Mouse (Mus musculus) stomach, embryonic 14.5 days (tissue): Measurements from ENCODE around the gene Muc13. TPM values are rescaled to one million over a fixed set of nuclear protein-coding genes. Genes with fewer than 3 reads are reported as not detected.

Experiments
- ATAC-seq: fragments of 200-750 bp; cut with Nextera tagmentation; 2 replicates; pipeline ENCODE4 v1.8.0; 2017; ENCODE audit warnings: low read depth, moderate TSS enrichment; ENCODE audit not compliant: insufficient number of reproducible peaks, insufficient read depth, low FRiP score
- H3K27ac ChIP-seq: fragments of 300-500 bp; sonication (generic); 2 replicates; pipeline ENCODE4 v1.5.1; 2014; ENCODE audit warnings: mild to moderate bottlenecking, low read length, moderate library complexity, mixed read lengths
- H3K27me3 ChIP-seq: fragments of 300-500 bp; sonication (generic); 2 replicates; pipeline ENCODE4 v1.6.1; 2014; ENCODE audit warnings: low read length, control low read depth, mixed read lengths; ENCODE audit not compliant: control insufficient read depth, insufficient read depth
- H3K36me3 ChIP-seq: fragments of 300-500 bp; sonication (generic); 2 replicates; pipeline ENCODE4 v1.6.1; 2014; ENCODE audit warnings: mild to moderate bottlenecking, control low read depth, low read length, moderate library complexity, mixed read lengths; ENCODE audit not compliant: control insufficient read depth, insufficient read depth
- H3K4me1 ChIP-seq: fragments of 300-500 bp; sonication (generic); 2 replicates; pipeline ENCODE4 v1.6.1; 2014; ENCODE audit warnings: low read length, control low read depth, mixed read lengths; ENCODE audit not compliant: control insufficient read depth, insufficient read depth
- H3K4me2 ChIP-seq: fragments of 300-500 bp; sonication (generic); replicated peaks from 2 replicates; pipeline ENCODE4 v1.6.1; 2014; ENCODE audit warnings: low read depth, low read length, control low read depth
- H3K4me3 ChIP-seq: fragments of 300-500 bp; sonication (generic); 2 replicates; pipeline ENCODE4 v1.5.1; 2014; ENCODE audit warnings: low read depth, low read length, control low read depth
- H3K9ac ChIP-seq: fragments of 300-500 bp; sonication (generic); replicated peaks from 2 replicates; pipeline ENCODE4 v1.6.1; 2014; ENCODE audit warnings: low read depth, mild to moderate bottlenecking, control low read depth, low read length, moderate library complexity, mixed read lengths
- H3K9me3 ChIP-seq: fragments of 300-500 bp; sonication (generic); 2 replicates; pipeline ENCODE4 v1.6.1; 2016; ENCODE audit warnings: low read depth, low read length, control low read depth; ENCODE audit not compliant: control insufficient read depth
- WGBS: fragments of 180-500 bp; shearing (Covaris S2); extraction: QIAGEN DNeasy Blood & Tissue Kit; methylation state at CpG from one replicate; pipeline ENCODE4 v1.1.7; 2014; 5-methylcytosine and 5-hydroxymethylcytosine counted together
- polyA plus RNA-seq: library from polyadenylated mRNA; unstranded; fragments of >200 nt; fragmentation: Nextera tagmentation; extraction: Ambion mirVana; gene quantifications from 2 replicates; pipeline ENCODE4 v1.2.1, GENCODE M21; 2014

The Muc13 gene
- polyA plus RNA-seq, 1 experiment from 2014 or later, result 0.56 TPM

DNA sequence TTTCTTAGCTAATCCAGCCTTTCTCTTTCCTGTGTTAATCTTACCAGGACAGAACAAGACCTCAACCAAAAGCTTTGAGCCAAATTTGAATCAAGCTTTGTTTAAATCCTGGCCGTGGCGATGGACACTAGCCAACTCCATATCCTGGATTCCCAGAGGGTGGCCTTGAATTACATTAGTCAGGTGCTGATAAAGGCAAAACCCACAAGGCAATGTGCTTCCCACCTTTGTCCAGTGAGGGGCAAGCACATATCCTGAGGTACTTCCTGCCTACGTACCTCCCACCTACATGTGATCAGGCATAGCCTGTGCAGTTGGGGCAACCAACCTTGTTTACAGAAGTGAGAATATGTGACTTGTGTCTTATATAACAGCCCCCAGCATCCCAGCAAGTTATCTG is 18.9 kb upstream of the Muc13 start:
- Histone ChIP-seq H3K9ac (no peak overlapping the region), H3K27me3 (no peaks in the 10 kb centered on the region), H3K9me3 (no peaks in the 10 kb centered on the region), H3K4me3 (no peak overlapping the region), H3K27ac (no peak overlapping the region), H3K4me1 (no peaks in the 10 kb centered on the region; the same call in 1 of the 2 replicates), H3K4me2 (no peak overlapping the region), H3K36me3 (no peaks in the 10 kb centered on the region)
- ATAC-seq, result no peak
- WGBS, result 58% methylated on average over 3 of the region's 3 CpGs

DNA sequence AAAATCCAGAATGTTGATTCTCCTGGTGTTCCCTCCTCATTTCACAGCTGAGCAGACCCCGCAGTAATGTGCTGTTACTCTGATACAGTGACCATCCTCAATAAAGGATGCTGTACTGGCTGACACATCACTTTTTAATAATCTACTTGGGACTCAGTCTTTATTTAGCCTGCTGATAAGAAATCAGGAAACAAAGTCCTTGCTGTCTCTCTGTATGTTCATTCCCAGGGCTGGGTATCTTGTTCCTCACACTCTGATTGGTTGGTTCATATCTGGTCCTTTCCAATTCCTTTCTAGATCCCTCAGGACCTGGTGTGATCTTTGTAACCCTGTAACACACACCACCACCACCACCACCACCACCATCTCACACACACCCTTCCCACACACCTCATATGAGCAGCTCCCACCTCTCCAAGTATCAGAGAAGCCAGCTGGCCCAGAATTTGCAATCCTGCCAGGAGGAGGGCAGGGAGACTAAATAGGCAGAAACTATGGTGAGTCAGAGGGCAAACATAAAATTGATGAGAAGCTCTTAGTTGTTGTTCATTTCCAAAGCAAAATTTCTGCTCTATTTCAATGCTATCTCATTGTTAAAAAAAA is 18.0 kb upstream of the Muc13 start:
- no peaks in the 10 kb centered on the region for H3K9me3 ChIP-seq
- no peak for ATAC-seq
- WGBS, result 94% methylated on average over 1 of the region's 1 CpGs
- H3K9ac ChIP-seq, result no peak overlapping the region
- no peaks in the 10 kb centered on the region for H3K36me3 ChIP-seq
- no peaks in the 10 kb centered on the region for H3K27me3 ChIP-seq
- no peaks in the 10 kb centered on the region; the same call in 1 of the 2 replicates for H3K4me1 ChIP-seq
- H3K4me2 ChIP-seq, result no peak overlapping the region
- H3K4me3 ChIP-seq, result no peak overlapping the region
- no peak overlapping the region for H3K27ac ChIP-seq

GRCm38 (mm10) chr16:33776766-33777529 is 16.9 kb upstream of the Muc13 start:
- 71% methylated on average over 7 of the region's 7 CpGs for WGBS

GRCm38 (mm10) chr16:33777607-33778006 is 16.2 kb upstream of the Muc13 start:
- Histone ChIP-seq H3K36me3 (no peaks in the 10 kb centered on the region), H3K4me3 (no peak overlapping the region), H3K27ac (no peak overlapping the region), H3K4me2 (no peak overlapping the region), H3K27me3 (no peaks in the 10 kb centered on the region), H3K9me3 (no peaks in the 10 kb centered on the region), H3K9ac (no peak overlapping the region), H3K4me1 (peaks cover 3% of the 10 kb centered on the region; the same call in 1 of the 2 replicates)
- WGBS, result 88% methylated on average over 6 of the region's 6 CpGs
- no peak for ATAC-seq

More at GRCm38 (mm10) chr16:33776766-33777529, 16.9 kb upstream of the Muc13 start:
- no peak overlapping the region for H3K9ac ChIP-seq
- peaks cover 2% of the 10 kb centered on the region; the same call in 1 of the 2 replicates for H3K4me1 ChIP-seq
- H3K36me3 ChIP-seq, result no peaks in the 10 kb centered on the region
- no peak overlapping the region for H3K4me2 ChIP-seq
- no peak overlapping the region for H3K27ac ChIP-seq
- no peak overlapping the region for H3K4me3 ChIP-seq
- ATAC-seq, result no peak
- H3K27me3 ChIP-seq, result no peaks in the 10 kb centered on the region
- H3K9me3 ChIP-seq, result no peaks in the 10 kb centered on the region

DNA sequence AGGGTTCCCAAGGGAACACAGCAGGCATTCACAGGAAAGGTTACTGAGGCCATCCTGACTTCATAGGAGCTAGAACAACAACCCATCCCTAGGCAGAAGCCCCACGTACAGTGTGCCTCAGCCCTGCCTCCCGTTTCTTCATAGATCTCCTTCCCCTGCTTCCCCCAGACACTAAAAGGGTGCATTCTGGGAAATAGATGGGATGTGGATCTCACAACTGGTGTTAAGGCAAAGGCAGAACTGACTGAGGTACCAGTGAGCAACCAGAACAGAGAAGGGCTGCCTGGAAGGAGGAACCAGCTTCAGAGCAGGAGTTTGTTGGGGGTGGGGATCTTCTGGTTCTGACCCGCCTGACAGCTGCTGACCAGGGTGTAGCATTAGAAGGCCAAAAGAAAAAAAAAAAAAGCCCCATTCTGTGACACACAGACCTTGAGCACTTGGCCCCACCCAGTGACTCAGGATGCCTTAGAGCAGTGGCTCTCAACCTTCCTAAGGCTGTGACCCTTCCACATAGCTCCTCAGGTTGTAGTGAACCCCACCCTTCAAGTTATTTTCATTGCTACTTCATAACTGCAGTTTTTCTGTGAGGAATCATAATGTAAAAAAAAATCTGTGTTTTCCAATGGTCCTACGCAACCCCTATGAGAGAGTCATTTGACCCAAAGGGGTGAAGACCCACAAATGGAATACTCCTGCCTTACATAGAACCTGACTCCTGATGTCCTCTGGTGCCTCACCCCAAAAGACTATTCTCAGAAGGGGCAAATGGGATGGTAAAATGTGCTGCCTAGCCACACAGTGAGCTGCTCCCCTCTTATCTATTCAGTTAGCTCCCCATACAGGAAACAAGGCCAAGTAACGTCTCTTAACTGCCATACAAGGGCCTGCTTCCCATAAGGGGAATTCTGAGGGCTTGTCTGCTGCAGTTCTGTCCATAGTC is 11.8 kb upstream of the Muc13 start:
- WGBS, result 70% methylated on average over 5 of the region's 5 CpGs
- no peak overlapping the region for H3K4me3 ChIP-seq
- no peak for ATAC-seq

DNA sequence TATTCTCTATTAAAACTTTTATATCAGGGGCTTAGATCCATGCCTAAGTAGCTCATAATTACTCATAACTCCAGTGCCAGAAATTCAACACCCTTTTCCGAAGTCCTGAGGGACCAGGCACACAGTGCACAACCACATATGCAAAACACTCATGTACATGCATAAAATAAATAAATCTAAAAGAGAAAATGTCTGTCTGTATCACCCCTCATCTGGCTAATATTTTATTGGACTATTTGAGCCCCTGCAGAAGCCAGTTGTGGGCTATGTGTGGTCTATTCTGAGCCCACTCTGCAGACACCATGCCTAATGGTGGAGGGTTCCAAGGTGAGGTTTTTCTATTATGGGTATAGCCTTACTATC is 11.1 kb upstream of the Muc13 start:
- H3K27ac ChIP-seq, result no peak overlapping the region
- WGBS, result 75% methylated on average over 1 of the region's 1 CpGs
- ATAC-seq, result no peak

More for the DNA sequence above, 11.8 kb upstream of the Muc13 start:
- peaks cover 3% of the 10 kb centered on the region; the same call in 1 of the 2 replicates for H3K4me1 ChIP-seq
- no peak overlapping the region for H3K27ac ChIP-seq
- H3K9me3 ChIP-seq, result no peaks in the 10 kb centered on the region
- H3K9ac ChIP-seq, result no peak overlapping the region
- no peak overlapping the region for H3K4me2 ChIP-seq
- no peaks in the 10 kb centered on the region for H3K36me3 ChIP-seq
- H3K27me3 ChIP-seq, result no peaks in the 10 kb centered on the region

GRCm38 (mm10) chr16:33784547-33784946 is 9.3 kb upstream of the Muc13 start:
- Histone ChIP-seq H3K36me3 (no peaks in the 10 kb centered on the region), H3K4me2 (no peak overlapping the region), H3K27me3 (no peaks in the 10 kb centered on the region), H3K9ac (no peak overlapping the region), H3K4me3 (no peak overlapping the region), H3K4me1 (peaks cover 3% of the 10 kb centered on the region; the same call in 1 of the 2 replicates), H3K9me3 (no peaks in the 10 kb centered on the region), H3K27ac (no peak overlapping the region)
- ATAC-seq, result no peak
- 85% methylated on average over 1 of the region's 1 CpGs for WGBS

More for the DNA sequence above, 11.1 kb upstream of the Muc13 start:
- Histone ChIP-seq H3K9me3 (no peaks in the 10 kb centered on the region), H3K4me3 (no peak overlapping the region), H3K4me1 (peaks cover 3% of the 10 kb centered on the region; the same call in 1 of the 2 replicates), H3K9ac (no peak overlapping the region), H3K27me3 (no peaks in the 10 kb centered on the region), H3K4me2 (no peak overlapping the region), H3K36me3 (no peaks in the 10 kb centered on the region)

GRCm38 (mm10) chr16:33785092-33785704 is 8.6 kb upstream of the Muc13 start:
- Histone ChIP-seq H3K9me3 (no peaks in the 10 kb centered on the region), H3K27ac (no peak overlapping the region; the same call in 1 of the 2 replicates), H3K4me1 (peaks cover 3% of the 10 kb centered on the region; the same call in 1 of the 2 replicates), H3K4me3 (no peak overlapping the region), H3K27me3 (no peaks in the 10 kb centered on the region), H3K9ac (no peak overlapping the region), H3K4me2 (no peak overlapping the region), H3K36me3 (no peaks in the 10 kb centered on the region)
- 63% methylated on average over 8 of the region's 8 CpGs for WGBS
- no peak for ATAC-seq
